In genomic region chr5:75939144-75939732, GRCm38 (mm10) we compare ENCODE assay signal across 15 mouse cellular contexts. TPM values are rescaled to one million over a fixed set of nuclear protein-coding genes. Genes with fewer than 3 reads are reported as not detected.
DNase-seq lines count a peak whose midpoint lies in the region; ATAC-seq and TF ChIP-seq lines count a peak whose summit lies in the region.
"Had no signal": no experiment of that assay in that cellular context is flagged by ENCODE, and none has a peak within 500 bp of the region (broad histone marks: within the 10 kb centered on the region; RNA-seq: fewer than 3 reads in every experiment).

No protein-coding gene starts in this region.

- no peaks in the 10 kb centered on the region for H3K9me3 ChIP-seq in heart, embryonic 12.5 days (replicated peaks)
- no peaks in the 10 kb centered on the region for H3K9me3 ChIP-seq in limb, embryonic 14.5 days (ENCODE audit: control insufficient read depth, low read length)
- no peaks in the 10 kb centered on the region for H3K9me3 ChIP-seq in limb, embryonic 10.5 days (replicated peaks)
- H3K9me3 ChIP-seq in heart, embryonic 16.5 days (replicated peaks; ENCODE audit: control insufficient read depth, low read length) = no peaks in the 10 kb centered on the region
- H3K9me3 ChIP-seq in forebrain, embryonic 11.5 days (ENCODE audit: control insufficient read depth, low read length) = no peaks in the 10 kb centered on the region

- no peak for DNase-seq in heart, postnatal 10 days
- DNase-seq in limb, embryonic 14.5 days (ENCODE audit: low spot score) = no peak
- no peak for DNase-seq in limb, embryonic 10.5 days (ENCODE audit: low spot score)
- DNase-seq in 3T3-L1 (ENCODE audit: low read depth, low spot score) = peak; percentile 27
- no peak for DNase-seq in forebrain, embryonic 11.5 days (ENCODE audit: low spot score)
- DNase-seq: adrenal gland, postnatal 10 days; cerebellum, postnatal 14 days; layer of hippocampus, adult 9-11 months; lung, postnatal 36 days; thymus, postnatal 25 days had no signal

- no peak for TF ChIP-seq POLR2A in limb, embryonic 14.5 days (IDR thresholded peaks at IDR 0.05; ENCODE audit: borderline replicate concordance, extremely low read depth, insufficient read depth, insufficient read length)

- 31% methylated on average over 8 of the region's 8 CpGs for WGBS in heart, embryonic 12.5 days
- 49% methylated on average over 8 of the region's 8 CpGs for WGBS in limb, embryonic 14.5 days
- WGBS in limb, embryonic 10.5 days = 50% methylated on average over 8 of the region's 8 CpGs
- WGBS in heart, embryonic 16.5 days = 23% methylated on average over 8 of the region's 8 CpGs
- 82% methylated on average over 8 of the region's 8 CpGs for WGBS in forebrain, embryonic 11.5 days

- H3K4me2 ChIP-seq in heart, embryonic 12.5 days = peak overlapping the region; percentile 36
- no peak overlapping the region for H3K4me2 ChIP-seq in limb, embryonic 14.5 days (replicated peaks; ENCODE audit: low read depth, low read length, severe bottlenecking)
- peak overlapping the region; percentile 44 for H3K4me2 ChIP-seq in heart, embryonic 16.5 days (ENCODE audit: low read depth, low read length)
- no peak overlapping the region for H3K4me2 ChIP-seq in forebrain, embryonic 11.5 days (ENCODE audit: low read depth, low read length, severe bottlenecking)
- H3K4me2 ChIP-seq: liver, embryonic 11.5 days had no signal

- intact Hi-C loops in heart, postnatal 10 days (cut with DNase I) = no loop called here

- ATAC-seq in heart, embryonic 12.5 days (ENCODE audit: insufficient number of reproducible peaks, low FRiP score) = no peak
- no peak for ATAC-seq in limb, embryonic 14.5 days (ENCODE audit: low FRiP score, low read depth)
- ATAC-seq in heart, embryonic 16.5 days (replicated peaks; ENCODE audit: extremely low read depth, insufficient read depth, low FRiP score) = peak; percentile 65
- ATAC-seq in megakaryocyte-erythroid progenitor cell, adult 5-6 weeks (replicated peaks; ENCODE audit: low FRiP score, low TSS enrichment, poor library complexity, severe bottlenecking) = no peak
- no peak for ATAC-seq in forebrain, embryonic 11.5 days (replicated peaks; ENCODE audit: low FRiP score)

- H3K27me3 ChIP-seq in heart, embryonic 12.5 days (replicated peaks) = no peaks in the 10 kb centered on the region
- H3K27me3 ChIP-seq in limb, embryonic 14.5 days (ENCODE audit: control insufficient read depth, insufficient read depth, low read length) = no peaks in the 10 kb centered on the region
- H3K27me3 ChIP-seq in limb, embryonic 10.5 days (ENCODE audit: low read depth, poor library complexity, severe bottlenecking) = no peaks in the 10 kb centered on the region
- no peaks in the 10 kb centered on the region for H3K27me3 ChIP-seq in heart, embryonic 16.5 days (ENCODE audit: control insufficient read depth, insufficient read depth, low read length)
- no peaks in the 10 kb centered on the region for H3K27me3 ChIP-seq in forebrain, embryonic 11.5 days (ENCODE audit: control insufficient read depth, insufficient read depth, low read length)

- peaks cover 46% of the 10 kb centered on the region for H3K4me1 ChIP-seq in heart, embryonic 12.5 days (replicated peaks)
- 0 out of 2 replicates have a peak, but pooled peaks cover 5% of the 10 kb centered on the region for H3K4me1 ChIP-seq in limb, embryonic 14.5 days (ENCODE audit: control insufficient read depth, insufficient read depth, low read length)
- peaks cover 16% of the 10 kb centered on the region for H3K4me1 ChIP-seq in limb, embryonic 10.5 days
- H3K4me1 ChIP-seq in heart, embryonic 16.5 days (ENCODE audit: control insufficient read depth, insufficient read depth, low read length) = peaks cover 33% of the 10 kb centered on the region
- H3K4me1 ChIP-seq in forebrain, embryonic 11.5 days (replicated peaks; ENCODE audit: control insufficient read depth, insufficient read depth, low read length) = no peaks in the 10 kb centered on the region; the same call in 1 of the 2 replicates

- H3K4me3 ChIP-seq in heart, embryonic 12.5 days = no peak overlapping the region
- no peak overlapping the region for H3K4me3 ChIP-seq in limb, embryonic 14.5 days (replicated peaks; ENCODE audit: low read length)
- H3K4me3 ChIP-seq in limb, embryonic 10.5 days = no peak overlapping the region
- H3K4me3 ChIP-seq in heart, embryonic 16.5 days (ENCODE audit: low read length) = no peak overlapping the region
- no peak overlapping the region for H3K4me3 ChIP-seq in forebrain, embryonic 11.5 days (ENCODE audit: low read depth, low read length)

- H3K27ac ChIP-seq in heart, embryonic 12.5 days (ENCODE audit: poor library complexity, severe bottlenecking) = peak overlapping the region; percentile 35
- peak overlapping the region; percentile 26; the same call in 1 of the 2 replicates for H3K27ac ChIP-seq in limb, embryonic 14.5 days (replicated peaks; ENCODE audit: low read depth, low read length)
- H3K27ac ChIP-seq in limb, embryonic 10.5 days = no peak overlapping the region
- peak overlapping the region; percentile 88 for H3K27ac ChIP-seq in heart, embryonic 16.5 days (ENCODE audit: low read length)
- H3K27ac ChIP-seq in forebrain, embryonic 11.5 days (ENCODE audit: low read depth, low read length) = no peak overlapping the region

- H3K36me3 ChIP-seq in heart, embryonic 12.5 days = peaks cover 23% of the 10 kb centered on the region
- H3K36me3 ChIP-seq in limb, embryonic 14.5 days (ENCODE audit: control insufficient read depth, insufficient read depth, low read length) = no peaks in the 10 kb centered on the region
- no peaks in the 10 kb centered on the region for H3K36me3 ChIP-seq in limb, embryonic 10.5 days
- H3K36me3 ChIP-seq in heart, embryonic 16.5 days (ENCODE audit: control insufficient read depth, insufficient read depth) = peaks cover 5% of the 10 kb centered on the region; the same call in 1 of the 2 replicates
- H3K36me3 ChIP-seq in forebrain, embryonic 11.5 days (ENCODE audit: control insufficient read depth, insufficient read depth, low read length) = no peaks in the 10 kb centered on the region

- no peak overlapping the region for H3K9ac ChIP-seq in heart, embryonic 12.5 days
- no peak overlapping the region for H3K9ac ChIP-seq in limb, embryonic 14.5 days (ENCODE audit: low read depth, low read length, severe bottlenecking)
- peak overlapping the region; percentile 43; the same call in 1 of the 2 replicates for H3K9ac ChIP-seq in heart, embryonic 16.5 days (ENCODE audit: low read length)
- H3K9ac ChIP-seq in forebrain, embryonic 11.5 days (ENCODE audit: low read length) = no peak overlapping the region

RNA-seq across cellular contexts. Expression of gene Kdr, which starts 39.0 kb away (rescaled TPM):
- polyA plus RNA-seq in heart, embryonic 12.5 days (2016; fragmentation: Nextera tagmentation; extraction: Ambion mirVana) = 48.0 and 48.6 TPM in 2 replicates
- 100 to 1,000 TPM; 124 to 160 TPM for total RNA-seq in heart, postnatal 10 days (2021)
- 18.4 and 21.1 TPM in 2 replicates for polyA plus RNA-seq in limb, embryonic 14.5 days (2012; rRNA removed)
- polyA plus RNA-seq in limb, embryonic 14.5 days (2014; fragmentation: Nextera tagmentation; extraction: Ambion mirVana) = 25.0 and 25.3 TPM in 2 replicates
- 25.7 and 25.8 TPM in 2 replicates for polyA plus RNA-seq in limb, embryonic 10.5 days (2016; fragmentation: Nextera tagmentation; extraction: Ambion mirVana)
- 38.5 and 46.2 TPM in 2 replicates for polyA plus RNA-seq in heart, embryonic 16.5 days (2015; fragmentation: Nextera tagmentation; extraction: Ambion mirVana)
- 0.46 TPM in 1 of 2 replicates, not detected in the other for total RNA-seq in megakaryocyte-erythroid progenitor cell, adult 5-6 weeks (2014; fragmentation: Nextera tagmentation)
- total RNA-seq in megakaryocyte-erythroid progenitor cell, adult 5-6 weeks (2017) = 0.56 and 0.84 TPM in 2 replicates
- polyA plus RNA-seq in forebrain, embryonic 11.5 days (2014; fragmentation: Nextera tagmentation; extraction: Ambion mirVana) = 28.8 and 28.9 TPM in 2 replicates
- total RNA-seq: MEL had no signal

Comparison
In these comparisons a context has a peak if more than half of its experiments do, and no peak if none do; other contexts are left out.
1. H3K27ac ChIP-seq: peak in heart, embryonic 12.5 days (single experiment), limb, embryonic 14.5 days (single experiment) and heart, embryonic 16.5 days (single experiment); none in limb, embryonic 10.5 days (single experiment) and forebrain, embryonic 11.5 days (single experiment).
2. H3K4me2 ChIP-seq: peak in heart, embryonic 12.5 days (single experiment) and heart, embryonic 16.5 days (single experiment); none in limb, embryonic 14.5 days (single experiment) and forebrain, embryonic 11.5 days (single experiment).